Mouse (Mus musculus): ENCODE measurements around the gene Pde10a.

Gene Pde10a

GRCm38 (mm10) chr17:8847558-8847957, 322.4 kb downstream of the Pde10a start:
- peak in 1 of 2 experiments; percentile 44 for DNase-seq

GRCm38 (mm10) chr17:8851846-8852245, 326.7 kb downstream of the Pde10a start:
- DNase-seq, result no peak

GRCm38 (mm10) chr17:8856430-8857371, 331.5 kb downstream of the Pde10a start:
- peak; percentile 63 to 85 for DNase-seq

GRCm38 (mm10) chr17:8858636-8859421, 333.7 kb downstream of the Pde10a start:
- DNase-seq, result no peak

- DNase-seq, result peak; percentile 50 to 51
These were observed 334.3 kb downstream of the Pde10a start for GRCm38 (mm10) chr17:8859489-8859888.

GRCm38 (mm10) chr17:8864638-8865497, 339.7 kb downstream of the Pde10a start:
- DNase-seq, result peak; percentile 34 to 59

GRCm38 (mm10) chr17:8867331-8868237, 342.4 kb downstream of the Pde10a start:
- no peak for DNase-seq

GRCm38 (mm10) chr17:8869287-8869686, 344.1 kb downstream of the Pde10a start:
- no peak for DNase-seq

- no peak for DNase-seq
These were observed 345.7 kb downstream of the Pde10a start for GRCm38 (mm10) chr17:8870848-8871247.

GRCm38 (mm10) chr17:8871396-8871795, 346.2 kb downstream of the Pde10a start:
- DNase-seq, result no peak

GRCm38 (mm10) chr17:8871997-8872593, 346.9 kb downstream of the Pde10a start:
- peak; percentile 59 to 63 for DNase-seq

GRCm38 (mm10) chr17:8872611-8873010, 347.4 kb downstream of the Pde10a start:
- no peak for DNase-seq

- no peak for DNase-seq
These were observed 352.9 kb downstream of the Pde10a start for GRCm38 (mm10) chr17:8878056-8878455.

- no peak for DNase-seq
These were observed 356.5 kb downstream of the Pde10a start for GRCm38 (mm10) chr17:8881711-8882110.

GRCm38 (mm10) chr17:8884691-8885090, 359.5 kb downstream of the Pde10a start:
- no peak for DNase-seq

- no peak for DNase-seq
These were observed 360.7 kb downstream of the Pde10a start for GRCm38 (mm10) chr17:8885830-8886229.

- DNase-seq, result no peak
These were observed 362.9 kb downstream of the Pde10a start for GRCm38 (mm10) chr17:8888105-8888504.

- DNase-seq, result no peak
These were observed 363.5 kb downstream of the Pde10a start for GRCm38 (mm10) chr17:8888639-8889038.

- DNase-seq, result no peak
These were observed 367.2 kb downstream of the Pde10a start for GRCm38 (mm10) chr17:8892193-8892985.

- DNase-seq, result no peak
These were observed 370.8 kb downstream of the Pde10a start for GRCm38 (mm10) chr17:8895991-8896390.
